Mouse (Mus musculus) adrenal gland, adult (tissue): ENCODE measurements around the gene Rreb1.
A peak's percentile ranks its signal among the peaks of the same experiment; 100 is the strongest.

Source experiments
- DNase-seq, 2 experiments: peaks; one replicate each; pipeline ENCODE4 v3.0.0; 2022 to 2023; ENCODE audit warnings: low spot score in 1 of 2; ENCODE audit not compliant: inconsistent age in 2 of 2

The Rreb1 gene

GRCm38 (mm10) chr13:37848438-37848837 is 70.2 kb downstream of the Rreb1 start:
- no peak for DNase-seq

GRCm38 (mm10) chr13:37851617-37852016 is 73.4 kb downstream of the Rreb1 start:
- no peak for DNase-seq

- no peak for DNase-seq
Measured at GRCm38 (mm10) chr13:37852850-37853249, 74.7 kb downstream of the Rreb1 start.

- no peak for DNase-seq
Measured at GRCm38 (mm10) chr13:37853441-37853840, 75.2 kb downstream of the Rreb1 start.

- DNase-seq: peak; percentile 74 to 90
Measured at GRCm38 (mm10) chr13:37854031-37854431, 75.8 kb downstream of the Rreb1 start.

- DNase-seq: peak in 1 of 2 experiments; percentile 76
Measured at GRCm38 (mm10) chr13:37854455-37855220, 76.4 kb downstream of the Rreb1 start.

GRCm38 (mm10) chr13:37855221-37855757 is 77.1 kb downstream of the Rreb1 start:
- no peak for DNase-seq

- DNase-seq: peak in 1 of 2 experiments; percentile 46
Measured at GRCm38 (mm10) chr13:37855765-37856164, 77.6 kb downstream of the Rreb1 start.

GRCm38 (mm10) chr13:37856537-37856936 is 78.3 kb downstream of the Rreb1 start:
- DNase-seq: no peak

- peak; percentile 97 to 99 for DNase-seq
Measured at GRCm38 (mm10) chr13:37857284-37858065, 79.3 kb downstream of the Rreb1 start.

- DNase-seq: no peak
Measured at GRCm38 (mm10) chr13:37858066-37858501, 79.9 kb downstream of the Rreb1 start.

GRCm38 (mm10) chr13:37858508-37858907 is 80.3 kb downstream of the Rreb1 start:
- DNase-seq: peak in 1 of 2 experiments; percentile 66

- DNase-seq: no peak
Measured at GRCm38 (mm10) chr13:37859782-37860181, 81.6 kb downstream of the Rreb1 start.

GRCm38 (mm10) chr13:37860204-37860603 is 82.0 kb downstream of the Rreb1 start:
- DNase-seq: no peak

- DNase-seq: no peak
Measured at GRCm38 (mm10) chr13:37860789-37861188, 82.6 kb downstream of the Rreb1 start.

GRCm38 (mm10) chr13:37862492-37862891 is 84.3 kb downstream of the Rreb1 start:
- no peak for DNase-seq

GRCm38 (mm10) chr13:37863643-37864042 is 85.4 kb downstream of the Rreb1 start:
- no peak for DNase-seq

- DNase-seq: no peak
Measured at GRCm38 (mm10) chr13:37864697-37865096, 86.5 kb downstream of the Rreb1 start.

GRCm38 (mm10) chr13:37866296-37866695 is 88.1 kb downstream of the Rreb1 start:
- DNase-seq: peak in 1 of 2 experiments; percentile 74

GRCm38 (mm10) chr13:37866846-37867245 is 88.6 kb downstream of the Rreb1 start:
- no peak for DNase-seq

- DNase-seq: no peak
Measured at GRCm38 (mm10) chr13:37870118-37870908, 92.1 kb downstream of the Rreb1 start.
